Mouse (Mus musculus): ENCODE results near the gene 1110059E24Rik. TPM values are rescaled to one million over a fixed set of nuclear protein-coding genes. Genes with fewer than 3 reads are reported as not detected.

1110059E24Rik gene
- polyA plus RNA-seq (2015; fragmentation: Nextera tagmentation; extraction: Ambion mirVana): 46.3 and 53.9 TPM in 2 replicates

DNA sequence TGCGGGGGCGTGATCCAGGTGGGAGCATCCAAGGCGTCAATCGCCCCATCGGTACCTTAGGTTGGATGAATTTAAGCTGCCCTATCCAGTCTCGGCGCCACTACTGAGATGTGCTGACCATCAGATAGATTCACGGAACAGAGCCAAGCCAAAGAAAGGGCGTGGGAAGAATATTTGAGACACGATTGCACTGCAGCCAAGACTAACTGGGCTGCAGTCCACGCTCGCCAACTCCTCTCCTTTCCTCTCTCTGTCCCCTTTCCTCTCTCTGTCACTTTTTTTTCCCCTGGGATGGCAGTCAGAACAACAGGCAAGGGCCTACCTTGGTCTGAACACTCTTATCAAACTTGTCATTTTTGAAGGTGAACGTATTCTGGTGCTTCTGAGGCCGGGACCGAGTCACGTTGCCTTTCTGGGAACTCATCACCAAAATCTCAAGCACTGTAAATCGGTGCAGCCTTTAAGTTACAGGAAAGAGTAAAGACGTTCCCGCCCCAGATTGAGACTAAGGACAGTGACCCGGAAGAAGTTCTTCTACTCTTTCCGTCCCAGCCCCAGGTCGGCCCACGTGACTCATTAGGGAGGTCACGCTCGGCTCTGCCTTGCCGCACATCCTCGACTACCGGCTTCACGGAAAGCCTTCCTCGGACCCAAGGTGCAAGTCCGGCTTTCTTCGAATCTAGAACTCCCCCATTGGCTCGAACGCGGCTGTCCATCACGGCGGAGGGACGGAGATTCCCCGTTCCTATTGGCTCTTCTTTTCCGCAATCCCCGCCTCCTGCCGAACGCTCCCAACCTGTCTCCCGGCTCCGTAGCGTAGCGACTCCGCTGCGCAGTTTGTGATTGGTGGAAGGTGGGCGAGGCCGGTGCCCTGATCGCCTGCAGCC lies at the start of gene 1110059E24Rik:
Gene 1110059E24Rik (minus strand): TSS at position 692 of the 887 bp plus-strand sequence.
- H3K9me3 ChIP-seq (replicated peaks; ENCODE audit: control insufficient read depth, low read length): no peaks in the 10 kb centered on the region
- WGBS: 5% methylated on average over 52 of the region's 52 CpGs
- H3K36me3 ChIP-seq (ENCODE audit: control insufficient read depth, insufficient read depth, low read length): no peaks in the 10 kb centered on the region
- H3K4me1 ChIP-seq (ENCODE audit: control insufficient read depth, insufficient read depth, low read length): peaks cover 11% of the 10 kb centered on the region
- H3K4me2 ChIP-seq (ENCODE audit: low read depth, low read length): peak within 1 kb of the TSS; percentile 66
- peak; percentile 98 for ATAC-seq (ENCODE audit: insufficient read depth, low FRiP score)
- H3K9ac ChIP-seq (ENCODE audit: low read length): peak within 1 kb of the TSS; percentile 96
- no peaks in the 10 kb centered on the region for H3K27me3 ChIP-seq (ENCODE audit: control insufficient read depth, insufficient read depth, low read length)
- peak within 1 kb of the TSS; percentile 90 for H3K4me3 ChIP-seq (replicated peaks; ENCODE audit: low read length)
- H3K27ac ChIP-seq (ENCODE audit: low read length): peak within 1 kb of the TSS; percentile 98

DNA sequence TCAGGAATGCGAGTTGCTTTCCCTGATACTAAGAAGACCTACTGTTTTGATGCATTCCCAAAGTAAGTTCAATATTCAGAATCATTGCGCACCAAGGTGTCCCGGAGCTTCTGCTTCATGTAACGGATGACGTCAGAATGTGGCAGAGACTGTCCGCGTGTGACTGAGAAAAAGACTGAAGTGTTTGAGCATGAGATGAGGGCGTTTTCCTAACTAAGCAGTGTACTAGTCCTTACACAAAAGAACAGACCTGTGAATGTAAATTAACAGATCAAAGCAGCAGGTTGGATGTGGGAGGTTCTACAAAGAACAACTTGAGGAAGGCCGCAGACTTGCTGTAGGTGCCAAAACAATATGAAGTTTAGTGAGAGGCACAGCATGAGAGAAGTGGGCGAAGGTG lies 28.2 kb upstream of the 1110059E24Rik start:
- H3K4me1 ChIP-seq (ENCODE audit: control insufficient read depth, insufficient read depth, low read length): no peaks in the 10 kb centered on the region
- no peak overlapping the region for H3K27ac ChIP-seq (ENCODE audit: low read length)
- H3K9ac ChIP-seq (ENCODE audit: low read length): no peak overlapping the region
- no peaks in the 10 kb centered on the region for H3K9me3 ChIP-seq (replicated peaks; ENCODE audit: control insufficient read depth, low read length)
- no peak for ATAC-seq (ENCODE audit: insufficient read depth, low FRiP score)
- no peak overlapping the region for H3K4me2 ChIP-seq (ENCODE audit: low read depth, low read length)
- no peak overlapping the region for H3K4me3 ChIP-seq (replicated peaks; ENCODE audit: low read length)
- H3K27me3 ChIP-seq (ENCODE audit: control insufficient read depth, insufficient read depth, low read length): no peaks in the 10 kb centered on the region
- H3K36me3 ChIP-seq (ENCODE audit: control insufficient read depth, insufficient read depth, low read length): no peaks in the 10 kb centered on the region; the same call in 1 of the 2 replicates
- 92% methylated on average over 10 of the region's 10 CpGs for WGBS

GRCm38 (mm10) chr19:21680091-21680490 lies 27.3 kb upstream of the 1110059E24Rik start:
- no peaks in the 10 kb centered on the region for H3K9me3 ChIP-seq (replicated peaks; ENCODE audit: control insufficient read depth, low read length)
- WGBS: 91% methylated on average over 3 of the region's 3 CpGs

GRCm38 (mm10) chr19:21674354-21675096 lies 21.7 kb upstream of the 1110059E24Rik start:
- H3K27ac ChIP-seq (ENCODE audit: low read length): no peak overlapping the region
- no peaks in the 10 kb centered on the region for H3K4me1 ChIP-seq (ENCODE audit: control insufficient read depth, insufficient read depth, low read length)
- H3K36me3 ChIP-seq (ENCODE audit: control insufficient read depth, insufficient read depth, low read length): no peaks in the 10 kb centered on the region
- no peaks in the 10 kb centered on the region for H3K27me3 ChIP-seq (ENCODE audit: control insufficient read depth, insufficient read depth, low read length)
- no peak overlapping the region for H3K4me2 ChIP-seq (ENCODE audit: low read depth, low read length)
- H3K9me3 ChIP-seq (replicated peaks; ENCODE audit: control insufficient read depth, low read length): no peaks in the 10 kb centered on the region
- WGBS: 97% methylated on average over 17 of the region's 17 CpGs
- ATAC-seq (ENCODE audit: insufficient read depth, low FRiP score): no peak
- H3K9ac ChIP-seq (ENCODE audit: low read length): no peak overlapping the region
- H3K4me3 ChIP-seq (replicated peaks; ENCODE audit: low read length): no peak overlapping the region

More at GRCm38 (mm10) chr19:21680091-21680490, 27.3 kb upstream of the 1110059E24Rik start:
- no peak overlapping the region for H3K4me3 ChIP-seq (replicated peaks; ENCODE audit: low read length)
- ATAC-seq (ENCODE audit: insufficient read depth, low FRiP score): no peak
- H3K27me3 ChIP-seq (ENCODE audit: control insufficient read depth, insufficient read depth, low read length): no peaks in the 10 kb centered on the region
- H3K4me2 ChIP-seq (ENCODE audit: low read depth, low read length): no peak overlapping the region
- H3K4me1 ChIP-seq (ENCODE audit: control insufficient read depth, insufficient read depth, low read length): no peaks in the 10 kb centered on the region
- no peak overlapping the region for H3K9ac ChIP-seq (ENCODE audit: low read length)
- no peak overlapping the region for H3K27ac ChIP-seq (ENCODE audit: low read length)
- no peaks in the 10 kb centered on the region; the same call in 1 of the 2 replicates for H3K36me3 ChIP-seq (ENCODE audit: control insufficient read depth, insufficient read depth, low read length)

DNA sequence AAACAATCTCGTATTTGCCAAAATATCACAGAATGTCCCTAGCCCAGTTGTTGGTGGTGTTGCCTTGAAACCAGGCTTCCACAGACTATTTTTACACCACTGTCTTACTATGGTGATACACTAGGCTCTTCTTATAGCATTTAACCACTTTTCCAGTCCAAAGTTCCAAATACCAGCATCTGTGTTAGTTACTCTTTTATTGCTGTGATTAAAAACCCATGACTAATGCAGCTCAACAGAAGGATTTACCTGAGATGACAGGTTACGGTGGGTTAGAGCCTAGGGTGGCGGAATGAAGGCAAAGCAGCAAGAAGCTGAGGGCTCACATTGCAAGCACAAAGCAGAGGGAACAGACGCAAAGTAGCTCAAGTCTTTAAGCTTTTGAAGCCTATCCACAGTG lies 16.9 kb upstream of the 1110059E24Rik start:
- Histone ChIP-seq H3K27ac (ENCODE audit: low read length) (no peak overlapping the region), H3K27me3 (ENCODE audit: control insufficient read depth, insufficient read depth, low read length) (no peaks in the 10 kb centered on the region), H3K4me1 (ENCODE audit: control insufficient read depth, insufficient read depth, low read length) (no peaks in the 10 kb centered on the region), H3K4me3 (replicated peaks; ENCODE audit: low read length) (no peak overlapping the region), H3K36me3 (ENCODE audit: control insufficient read depth, insufficient read depth, low read length) (no peaks in the 10 kb centered on the region), H3K9ac (ENCODE audit: low read length) (no peak overlapping the region), H3K9me3 (replicated peaks; ENCODE audit: control insufficient read depth, low read length) (no peaks in the 10 kb centered on the region), H3K4me2 (ENCODE audit: low read depth, low read length) (no peak overlapping the region)
- ATAC-seq (ENCODE audit: insufficient read depth, low FRiP score): no peak
- 85% methylated on average over 4 of the region's 4 CpGs for WGBS

DNA sequence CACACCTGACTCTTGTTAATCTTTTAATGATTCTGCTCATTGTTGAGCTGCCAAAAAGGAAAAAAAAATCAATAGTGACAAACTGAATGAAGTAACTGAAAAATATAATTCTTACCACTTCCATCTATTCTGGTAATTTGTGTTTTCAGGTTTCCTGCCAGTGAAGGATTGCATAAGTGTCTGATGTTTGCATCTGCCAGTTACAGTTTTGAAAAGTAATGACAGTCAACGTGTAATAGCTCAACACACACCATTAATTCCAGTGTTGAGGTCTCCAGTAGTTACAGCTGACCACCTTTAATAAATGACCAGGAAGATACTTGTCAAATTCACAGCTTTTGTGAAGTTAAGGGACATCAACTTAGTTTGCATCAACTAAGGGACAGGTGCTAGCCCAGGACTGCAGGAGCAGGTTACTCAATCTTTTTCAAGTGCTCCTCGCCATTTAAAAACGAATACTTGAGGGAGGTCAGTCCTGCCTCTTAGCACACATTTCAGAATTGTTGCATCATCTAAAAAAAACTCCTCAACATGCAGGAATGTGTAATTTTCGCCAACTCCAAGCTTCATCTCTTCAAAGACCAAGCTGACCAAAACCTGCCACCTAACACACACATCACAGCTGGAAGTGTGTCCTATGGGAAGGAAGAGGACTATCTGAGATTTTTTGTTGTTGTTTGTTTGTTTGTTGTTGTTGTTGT lies 11.1 kb upstream of the 1110059E24Rik start:
- no peak overlapping the region for H3K4me3 ChIP-seq (replicated peaks; ENCODE audit: low read length)
- no peaks in the 10 kb centered on the region for H3K4me1 ChIP-seq (ENCODE audit: control insufficient read depth, insufficient read depth, low read length)
- H3K27me3 ChIP-seq (ENCODE audit: control insufficient read depth, insufficient read depth, low read length): no peaks in the 10 kb centered on the region
- H3K27ac ChIP-seq (ENCODE audit: low read length): no peak overlapping the region
- WGBS: 64% methylated on average over 4 of the region's 4 CpGs
- H3K9me3 ChIP-seq (replicated peaks; ENCODE audit: control insufficient read depth, low read length): no peaks in the 10 kb centered on the region
- ATAC-seq (ENCODE audit: insufficient read depth, low FRiP score): no peak
- no peak overlapping the region for H3K4me2 ChIP-seq (ENCODE audit: low read depth, low read length)
- H3K9ac ChIP-seq (ENCODE audit: low read length): no peak overlapping the region
- H3K36me3 ChIP-seq (ENCODE audit: control insufficient read depth, insufficient read depth, low read length): no peaks in the 10 kb centered on the region

DNA sequence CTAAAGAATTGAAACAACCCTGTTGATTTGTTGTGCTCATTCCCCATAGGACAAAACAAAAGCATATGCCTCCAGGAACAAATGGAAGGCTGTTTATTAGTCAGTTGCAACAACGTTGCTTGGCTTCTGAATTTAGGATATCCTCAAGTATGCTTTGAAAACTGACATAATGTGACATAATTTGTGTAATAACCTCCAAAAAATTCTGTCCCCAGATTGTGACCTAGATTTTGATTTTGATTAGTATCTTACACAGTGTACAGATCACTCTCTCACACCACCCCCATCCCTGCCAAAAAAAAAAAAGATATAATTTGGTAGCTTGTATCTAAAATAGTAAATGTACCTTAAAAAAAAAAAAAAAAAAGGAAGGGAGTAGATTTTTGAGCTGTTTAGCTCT lies 8.0 kb upstream of the 1110059E24Rik start:
- H3K9me3 ChIP-seq (replicated peaks; ENCODE audit: control insufficient read depth, low read length): no peaks in the 10 kb centered on the region
- H3K27ac ChIP-seq (ENCODE audit: low read length): no peak overlapping the region
- no peak overlapping the region for H3K9ac ChIP-seq (ENCODE audit: low read length)
- H3K4me1 ChIP-seq (ENCODE audit: control insufficient read depth, insufficient read depth, low read length): no peaks in the 10 kb centered on the region
- no peak for ATAC-seq (ENCODE audit: insufficient read depth, low FRiP score)
- no peak overlapping the region for H3K4me2 ChIP-seq (ENCODE audit: low read depth, low read length)
- 78% methylated on average over 1 of the region's 1 CpGs for WGBS
- no peak overlapping the region for H3K4me3 ChIP-seq (replicated peaks; ENCODE audit: low read length)
- H3K27me3 ChIP-seq (ENCODE audit: control insufficient read depth, insufficient read depth, low read length): no peaks in the 10 kb centered on the region
- no peaks in the 10 kb centered on the region for H3K36me3 ChIP-seq (ENCODE audit: control insufficient read depth, insufficient read depth, low read length)

GRCm38 (mm10) chr19:21654788-21655187 lies 2.0 kb upstream of the 1110059E24Rik start:
- H3K9ac ChIP-seq (ENCODE audit: low read length): no peak overlapping the region
- no peak for ATAC-seq (ENCODE audit: insufficient read depth, low FRiP score)
- H3K9me3 ChIP-seq (replicated peaks; ENCODE audit: control insufficient read depth, low read length): no peaks in the 10 kb centered on the region
- peak overlapping the region; percentile 90 for H3K4me3 ChIP-seq (replicated peaks; ENCODE audit: low read length)
- 50% methylated on average over 7 of the region's 7 CpGs for WGBS
- H3K36me3 ChIP-seq (ENCODE audit: control insufficient read depth, insufficient read depth, low read length): no peaks in the 10 kb centered on the region
- H3K27ac ChIP-seq (ENCODE audit: low read length): no peak overlapping the region
- no peaks in the 10 kb centered on the region for H3K27me3 ChIP-seq (ENCODE audit: control insufficient read depth, insufficient read depth, low read length)
- peak overlapping the region; percentile 66 for H3K4me2 ChIP-seq (ENCODE audit: low read depth, low read length)
- H3K4me1 ChIP-seq (ENCODE audit: control insufficient read depth, insufficient read depth, low read length): peaks cover 11% of the 10 kb centered on the region
